Mouse (Mus musculus) myocyte (in vitro differentiated cells): ENCODE measurements around the gene Aff3.

Experiments
- CEBPB ChIP-seq: IDR thresholded peaks from 2 replicates; pipeline ENCODE4 v1.6.1; 2011; ENCODE audit warnings: mild to moderate bottlenecking, moderate library complexity; ENCODE audit not compliant: poor library complexity, insufficient read depth, severe bottlenecking
- MYOD1 ChIP-seq, 3 experiments: IDR thresholded peaks; one replicate each; pipeline ENCODE4 v1.6.1; 2011; ENCODE audit warnings: control low read depth in 2 of 3, low read depth in 2 of 3, mild to moderate bottlenecking in 2 of 3, moderate library complexity in 1 of 3; ENCODE audit not compliant: insufficient read length in 2 of 3, control insufficient read depth in 1 of 3
- MYOG ChIP-seq, 3 experiments: IDR thresholded peaks; one replicate each; pipeline ENCODE4 v1.6.1; 2011; ENCODE audit warnings: control low read depth in 2 of 3, low read depth in 2 of 3, mild to moderate bottlenecking in 2 of 3; ENCODE audit not compliant: insufficient read length in 2 of 3, control insufficient read depth in 1 of 3, insufficient read depth in 1 of 3
- POLR2A ChIP-seq: IDR thresholded peaks from one replicate; pipeline ENCODE4 v1.6.1; 2011; ENCODE audit warnings: low read depth, mild to moderate bottlenecking, control low read depth, moderate library complexity; ENCODE audit not compliant: insufficient read length

DNA sequence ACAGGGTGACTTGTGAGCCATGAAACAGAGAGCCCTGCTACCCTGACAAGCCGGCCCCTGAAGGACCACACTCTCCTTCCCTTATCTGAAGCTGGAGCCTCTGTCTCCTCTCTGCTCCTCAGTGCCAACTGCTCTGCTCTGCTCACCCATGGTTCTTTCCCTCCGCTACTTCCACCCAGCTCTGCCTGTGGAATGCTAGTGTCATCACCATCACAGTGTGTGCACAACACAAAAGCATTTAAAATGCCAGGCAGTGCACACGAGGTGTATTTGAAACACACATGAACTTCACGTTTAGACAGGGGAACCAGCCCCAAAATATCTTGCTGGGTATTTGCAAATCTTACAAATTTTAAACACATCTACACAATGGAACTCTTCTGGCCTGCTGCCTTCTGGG lies 253.6 kb downstream of the Aff3 start:
- no peak for TF ChIP-seq MYOG (IDR thresholded peaks at IDR 0.05; ENCODE audit: control insufficient read depth in 1 of 3, insufficient read depth in 1 of 3, insufficient read length in 2 of 3, low read depth in 2 of 3)
- TF ChIP-seq CEBPB, result no peak
- TF ChIP-seq POLR2A, result no peak
- no peak for TF ChIP-seq MYOD1 (IDR thresholded peaks at IDR 0.05; ENCODE audit: control insufficient read depth in 1 of 3, insufficient read length in 2 of 3, low read depth in 2 of 3)
